Mouse (Mus musculus): ENCODE results near the gene Aicda. TPM values are rescaled to one million over a fixed set of nuclear protein-coding genes. Genes with fewer than 3 reads are reported as not detected.
A peak's percentile ranks its signal among the peaks of the same experiment; 100 is the strongest.
"Not testable (repeated sequence)": the region's sequence is repeated elsewhere in the genome, so short reads cannot be mapped to it uniquely, and the experiment has no call there.

The Aicda gene
- polyA plus RNA-seq, 2 experiments = not detected

DNA sequence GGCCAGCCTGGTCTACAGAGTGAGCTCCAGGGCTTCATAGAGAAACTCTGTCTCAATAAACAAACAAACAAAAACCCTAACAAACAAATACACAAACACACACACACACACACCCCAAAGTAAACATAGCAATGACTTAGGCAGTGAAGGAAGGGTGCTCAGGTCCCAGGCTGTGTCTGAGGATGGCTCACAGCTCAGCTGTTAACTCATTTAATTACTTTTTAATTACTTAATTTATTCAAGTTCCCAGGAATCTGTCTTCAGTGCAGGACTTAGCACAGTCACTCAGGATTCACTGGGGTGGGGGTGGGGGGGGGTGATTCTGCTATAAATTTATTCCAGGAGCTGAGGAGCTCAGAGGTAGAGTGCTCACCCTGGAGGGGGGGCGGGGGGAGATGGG lies 16.2 kb downstream of the Aicda start:
- H3K9me3 ChIP-seq (ENCODE audit: control insufficient read depth, low read length) = no peaks in the 10 kb centered on the region
- ATAC-seq (ENCODE audit: insufficient read depth) (no peak), DNase-seq (ENCODE audit: low read depth in 3 of 3, low spot score in 3 of 3) (no peak)
- no peak overlapping the region for H3K9ac ChIP-seq (replicated peaks)
- H3K27ac ChIP-seq = no peak overlapping the region
- TF ChIP-seq CTCF (IDR thresholded peaks at IDR 0.05; ENCODE audit: low read depth) (no peak), EP300 (IDR thresholded peaks at IDR 0.05; ENCODE audit: low read depth) (no peak)
- WGBS (ENCODE audit: insufficient replicate concordance) = 64% methylated on average over 1 of the region's 1 CpGs
- no peak overlapping the region for H3K4me3 ChIP-seq (ENCODE audit: insufficient read depth in 1 of 2, low read depth in 2 of 2, low read length in 2 of 2)
- H3K4me1 ChIP-seq (replicated peaks; ENCODE audit: control insufficient read depth in 2 of 2, insufficient read depth in 2 of 2, low read length in 1 of 2) = peaks cover 0 to 8% of the 10 kb centered on the region in 2 experiments; a peak in 2 of 4 replicates
- H3K27me3 ChIP-seq (ENCODE audit: control insufficient read depth, insufficient read depth, low read length) = no peaks in the 10 kb centered on the region
- H3K36me3 ChIP-seq (replicated peaks; ENCODE audit: control insufficient read depth, insufficient read depth, low read depth) = no peaks in the 10 kb centered on the region
- H3K4me2 ChIP-seq (ENCODE audit: low read depth) = no peak overlapping the region

DNA sequence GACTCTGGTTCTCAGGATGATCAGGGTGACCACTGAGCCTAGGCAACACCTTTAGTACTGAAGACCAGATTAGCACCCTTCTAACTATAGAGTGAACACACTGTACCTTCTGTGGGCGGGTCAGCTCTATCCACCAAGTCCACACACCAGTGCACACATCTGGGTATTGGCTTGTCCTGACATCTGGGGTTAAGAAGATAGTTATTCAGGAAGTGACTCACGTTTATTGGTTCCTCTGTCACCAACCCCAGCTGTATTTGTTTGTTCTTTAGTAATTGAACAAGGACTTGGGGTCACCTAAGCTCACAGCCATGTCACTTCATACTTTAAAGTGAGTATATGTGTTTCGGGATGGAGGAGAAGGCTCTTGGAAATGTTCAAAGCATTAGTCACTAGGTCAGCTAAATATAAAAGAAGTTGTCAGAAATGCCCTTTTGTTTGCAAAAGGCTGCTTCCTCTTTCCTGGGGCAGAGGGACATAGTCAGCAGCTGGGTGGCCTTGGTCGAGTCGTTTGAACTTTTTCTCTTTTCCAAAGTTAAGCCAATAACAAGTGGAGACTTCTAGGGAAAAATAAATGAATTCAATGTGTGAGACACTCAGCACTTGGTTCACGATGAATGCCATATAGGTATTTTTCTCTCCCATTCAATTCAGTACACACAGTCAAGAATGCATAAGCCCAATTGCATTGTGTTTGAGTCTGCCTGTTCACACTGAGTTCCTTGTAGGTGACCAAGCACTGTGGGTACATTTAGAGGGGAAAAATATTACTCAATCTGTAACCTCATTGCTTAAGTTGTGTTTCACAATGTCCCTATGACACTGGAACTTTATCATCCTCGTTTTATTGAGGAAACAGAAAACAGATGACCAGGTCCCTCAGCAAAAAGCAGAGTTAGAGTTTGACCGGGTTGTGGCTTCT lies 17.4 kb downstream of the Aicda start:
- Histone ChIP-seq H3K9ac (replicated peaks) (no peak overlapping the region), H3K4me1 (replicated peaks; ENCODE audit: control insufficient read depth in 2 of 2, insufficient read depth in 2 of 2, low read length in 1 of 2) (peaks cover 0 to 8% of the 10 kb centered on the region in 2 experiments; a peak in 2 of 4 replicates), H3K4me3 (ENCODE audit: insufficient read depth in 1 of 2, low read depth in 2 of 2, low read length in 2 of 2) (no peak overlapping the region), H3K27ac (no peak overlapping the region), H3K27me3 (ENCODE audit: control insufficient read depth, insufficient read depth, low read length) (no peaks in the 10 kb centered on the region), H3K4me2 (ENCODE audit: low read depth) (no peak overlapping the region), H3K36me3 (replicated peaks; ENCODE audit: control insufficient read depth, insufficient read depth, low read depth) (no peaks in the 10 kb centered on the region), H3K9me3 (ENCODE audit: control insufficient read depth, low read length) (no peaks in the 10 kb centered on the region)
- DNase-seq (ENCODE audit: low read depth in 3 of 3, low spot score in 3 of 3) (peak in 2 of 3 experiments; percentile 5 to 26), ATAC-seq (ENCODE audit: insufficient read depth) (peak; percentile 33; the same call in 1 of the 2 replicates)
- WGBS (ENCODE audit: insufficient replicate concordance) = 19% methylated on average over 8 of the region's 8 CpGs
- no peak for TF ChIP-seq EP300 (IDR thresholded peaks at IDR 0.05; ENCODE audit: low read depth)
- TF ChIP-seq CTCF (IDR thresholded peaks at IDR 0.05; ENCODE audit: low read depth) = no peak

DNA sequence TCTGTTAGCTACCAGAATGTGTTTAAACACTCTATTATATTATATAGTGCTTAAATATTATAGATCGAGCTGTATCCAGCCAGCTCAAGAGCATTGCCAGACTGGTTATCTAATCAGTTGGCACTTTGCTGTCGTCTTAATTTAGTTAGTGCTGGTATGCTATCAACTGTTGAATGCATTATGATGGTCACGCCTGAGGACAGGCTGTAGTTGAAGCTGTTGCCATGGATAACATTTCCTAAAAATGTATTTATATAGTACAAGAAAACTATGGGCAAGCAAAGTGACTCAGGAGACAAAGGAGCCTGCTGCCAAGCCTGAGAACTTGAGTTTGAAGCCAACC lies 18.0 kb downstream of the Aicda start:
- no peak for DNase-seq (ENCODE audit: low read depth in 3 of 3, low spot score in 3 of 3)
- H3K27me3 ChIP-seq (ENCODE audit: control insufficient read depth, insufficient read depth, low read length) = no peaks in the 10 kb centered on the region
- H3K4me2 ChIP-seq (ENCODE audit: low read depth) = no peak overlapping the region
- H3K4me1 ChIP-seq (replicated peaks; ENCODE audit: control insufficient read depth in 2 of 2, insufficient read depth in 2 of 2, low read length in 1 of 2) = peaks cover 0 to 8% of the 10 kb centered on the region in 2 experiments; a peak in 2 of 4 replicates
- H3K9me3 ChIP-seq (ENCODE audit: control insufficient read depth, low read length) = no peaks in the 10 kb centered on the region
- no peak overlapping the region for H3K4me3 ChIP-seq (ENCODE audit: insufficient read depth in 1 of 2, low read depth in 2 of 2, low read length in 2 of 2)
- H3K27ac ChIP-seq = no peak overlapping the region
- 28% methylated on average over 3 of the region's 3 CpGs for WGBS (ENCODE audit: insufficient replicate concordance)
- ATAC-seq (ENCODE audit: insufficient read depth) = no peak
- no peaks in the 10 kb centered on the region for H3K36me3 ChIP-seq (replicated peaks; ENCODE audit: control insufficient read depth, insufficient read depth, low read depth)
- TF ChIP-seq CTCF (IDR thresholded peaks at IDR 0.05; ENCODE audit: low read depth) (no peak), EP300 (IDR thresholded peaks at IDR 0.05; ENCODE audit: low read depth) (no peak)
- H3K9ac ChIP-seq (replicated peaks) = no peak overlapping the region

DNA sequence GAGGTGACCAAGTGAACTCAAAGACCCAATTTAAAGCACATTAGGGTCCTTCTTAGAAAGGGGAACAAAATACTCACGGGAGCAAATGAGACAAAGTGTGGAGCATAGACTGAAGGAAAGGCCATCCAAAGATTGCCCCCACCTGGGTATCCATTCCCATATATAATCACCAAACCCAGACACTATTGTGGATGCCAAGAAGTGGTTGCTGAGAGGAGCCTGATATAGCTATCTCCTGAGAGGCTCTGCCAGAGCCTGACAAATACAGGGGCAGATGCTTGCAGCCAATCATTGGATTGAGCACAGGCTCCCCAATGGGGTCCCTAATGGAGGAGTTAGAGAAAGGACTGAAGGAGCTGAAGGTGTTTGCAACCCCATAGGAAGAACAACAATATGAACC lies 21.4 kb downstream of the Aicda start:
- WGBS (ENCODE audit: insufficient replicate concordance) = 52% methylated on average over 1 of the region's 1 CpGs
- not testable (repeated sequence) for H3K9ac ChIP-seq (replicated peaks); H3K4me3 ChIP-seq (ENCODE audit: insufficient read depth in 1 of 2, low read depth in 2 of 2, low read length in 2 of 2); DNase-seq (ENCODE audit: low read depth in 3 of 3, low spot score in 3 of 3); H3K4me2 ChIP-seq (ENCODE audit: low read depth); H3K27ac ChIP-seq; ATAC-seq (ENCODE audit: insufficient read depth); H3K4me1 ChIP-seq (replicated peaks; ENCODE audit: control insufficient read depth in 2 of 2, insufficient read depth in 2 of 2, low read length in 1 of 2); H3K27me3 ChIP-seq (ENCODE audit: control insufficient read depth, insufficient read depth, low read length); H3K9me3 ChIP-seq (ENCODE audit: control insufficient read depth, low read length); H3K36me3 ChIP-seq (replicated peaks; ENCODE audit: control insufficient read depth, insufficient read depth, low read depth)

DNA sequence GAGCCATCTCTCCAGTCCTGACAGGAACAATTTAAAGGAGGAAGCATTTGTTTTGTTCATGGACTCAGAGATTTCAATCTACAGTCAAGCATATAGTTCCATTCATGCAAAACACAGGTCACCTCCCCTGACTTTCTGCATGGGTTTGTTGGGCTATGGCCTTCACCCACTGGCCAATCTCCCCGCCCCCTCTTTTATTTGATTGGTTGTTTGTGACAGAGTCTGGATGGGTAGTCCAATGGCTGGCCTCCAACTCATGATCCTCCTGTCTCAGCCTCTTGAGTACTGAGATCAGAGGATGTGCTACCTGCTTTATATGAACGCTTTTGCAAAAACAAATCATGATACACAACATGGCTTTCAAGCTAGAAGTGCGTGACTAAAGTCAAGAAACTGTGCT lies 23.4 kb downstream of the Aicda start:
- WGBS (ENCODE audit: insufficient replicate concordance) = 68% methylated on average over 3 of the region's 3 CpGs
- no peak overlapping the region for H3K27ac ChIP-seq
- no peaks in the 10 kb centered on the region for H3K9me3 ChIP-seq (ENCODE audit: control insufficient read depth, low read length)
- no peak for TF ChIP-seq CTCF (IDR thresholded peaks at IDR 0.05; ENCODE audit: low read depth)
- no peak for TF ChIP-seq EP300 (IDR thresholded peaks at IDR 0.05; ENCODE audit: low read depth)
- no peak overlapping the region for H3K9ac ChIP-seq (replicated peaks)
- H3K27me3 ChIP-seq (ENCODE audit: control insufficient read depth, insufficient read depth, low read length) = no peaks in the 10 kb centered on the region
- ATAC-seq (ENCODE audit: insufficient read depth) (no peak), DNase-seq (ENCODE audit: low read depth in 3 of 3, low spot score in 3 of 3) (no peak)
- no peak overlapping the region for H3K4me2 ChIP-seq (ENCODE audit: low read depth)
- no peaks in the 10 kb centered on the region for H3K4me1 ChIP-seq (replicated peaks; ENCODE audit: control insufficient read depth in 2 of 2, insufficient read depth in 2 of 2, low read length in 1 of 2)
- no peak overlapping the region for H3K4me3 ChIP-seq (ENCODE audit: insufficient read depth in 1 of 2, low read depth in 2 of 2, low read length in 2 of 2)
- H3K36me3 ChIP-seq (replicated peaks; ENCODE audit: control insufficient read depth, insufficient read depth, low read depth) = no peaks in the 10 kb centered on the region

Data from liver, embryonic 14.5 days (tissue).